Mouse (Mus musculus) thymus, postnatal 0 days (tissue): Measurements from ENCODE around the gene Foxn1. TPM values are rescaled to one million over a fixed set of nuclear protein-coding genes. Genes with fewer than 3 reads are reported as not detected.

Experiments
- DNase-seq: peaks from one replicate; pipeline ENCODE4 v3.0.0-alpha.2; 2015; ENCODE audit warnings: low spot score
- polyA plus RNA-seq: library from polyadenylated mRNA; unstranded; fragments of >200 nt; fragmentation: Nextera tagmentation; extraction: Ambion mirVana; gene quantifications from 2 replicates; pipeline ENCODE4 v1.2.1, GENCODE M21; 2015

Foxn1 gene
- polyA plus RNA-seq, 1 experiment from 2014 or later, result 22.4 TPM

DNA sequence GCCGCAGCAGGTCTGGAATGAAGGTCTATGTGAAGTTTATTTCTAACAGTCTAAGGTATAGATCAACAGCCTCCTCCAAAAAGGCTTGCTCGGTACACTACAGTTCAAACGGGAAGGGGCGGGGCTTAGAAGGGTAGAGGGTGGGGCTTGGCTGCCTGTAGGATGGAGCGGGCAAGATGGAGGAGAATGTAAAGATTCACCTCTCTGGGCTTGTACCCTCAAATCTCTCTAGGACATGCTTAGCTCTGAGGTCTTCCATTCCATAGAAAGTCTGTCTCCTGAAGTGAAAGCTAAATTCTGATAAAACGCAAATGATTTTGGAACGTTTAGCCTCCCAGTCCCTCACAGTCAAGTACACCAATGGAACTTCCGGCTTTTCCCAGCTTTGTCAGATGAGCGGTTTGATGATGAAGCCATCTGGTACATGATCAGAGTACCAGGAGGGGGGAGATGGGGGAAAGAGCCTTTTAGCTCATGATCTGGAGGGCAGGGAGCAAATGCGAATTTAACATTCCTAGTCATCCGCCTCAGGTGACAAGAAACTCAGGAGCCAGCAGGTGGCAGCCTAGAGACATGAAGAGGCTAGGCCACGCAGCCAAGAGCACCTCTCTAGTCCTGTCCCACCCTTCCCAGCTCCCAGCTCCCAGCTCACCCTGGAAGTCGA, 26.1 kb downstream of the Foxn1 start:
- peak; percentile 81 for DNase-seq

DNA sequence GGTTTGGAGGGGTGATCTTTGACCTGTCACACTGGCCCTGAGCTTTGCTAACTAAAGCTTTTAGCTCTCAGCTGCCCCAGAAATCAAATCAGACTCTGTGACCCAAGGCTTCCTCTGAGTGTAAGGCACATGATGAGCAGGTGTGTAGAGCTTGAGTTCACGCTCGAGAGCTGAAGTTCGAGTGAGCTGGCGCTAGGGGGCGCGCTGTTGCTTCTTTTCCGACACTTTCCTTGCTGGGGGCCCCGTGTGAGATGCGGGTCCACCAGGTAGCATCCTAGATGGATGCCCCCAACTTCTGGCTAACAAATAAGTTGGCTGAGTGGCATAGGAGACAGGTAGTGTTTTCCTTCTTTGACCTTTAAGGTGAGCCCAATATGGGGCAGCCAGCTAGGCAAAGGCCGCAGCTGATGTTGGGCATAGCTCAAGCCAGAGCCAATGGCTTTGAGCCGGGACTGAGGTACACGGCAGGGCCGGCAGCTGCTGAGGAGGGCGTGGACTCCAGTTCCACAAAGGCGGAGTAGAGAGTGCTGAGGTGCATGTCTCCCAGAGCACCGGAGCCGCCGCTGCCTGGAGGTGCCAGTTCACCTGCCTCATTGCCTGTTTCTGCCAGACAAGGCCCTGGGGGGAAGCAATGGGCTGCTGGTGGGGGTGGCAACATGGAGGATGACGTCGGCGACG, 27.9 kb downstream of the Foxn1 start:
- DNase-seq, result peak; percentile 69

DNA sequence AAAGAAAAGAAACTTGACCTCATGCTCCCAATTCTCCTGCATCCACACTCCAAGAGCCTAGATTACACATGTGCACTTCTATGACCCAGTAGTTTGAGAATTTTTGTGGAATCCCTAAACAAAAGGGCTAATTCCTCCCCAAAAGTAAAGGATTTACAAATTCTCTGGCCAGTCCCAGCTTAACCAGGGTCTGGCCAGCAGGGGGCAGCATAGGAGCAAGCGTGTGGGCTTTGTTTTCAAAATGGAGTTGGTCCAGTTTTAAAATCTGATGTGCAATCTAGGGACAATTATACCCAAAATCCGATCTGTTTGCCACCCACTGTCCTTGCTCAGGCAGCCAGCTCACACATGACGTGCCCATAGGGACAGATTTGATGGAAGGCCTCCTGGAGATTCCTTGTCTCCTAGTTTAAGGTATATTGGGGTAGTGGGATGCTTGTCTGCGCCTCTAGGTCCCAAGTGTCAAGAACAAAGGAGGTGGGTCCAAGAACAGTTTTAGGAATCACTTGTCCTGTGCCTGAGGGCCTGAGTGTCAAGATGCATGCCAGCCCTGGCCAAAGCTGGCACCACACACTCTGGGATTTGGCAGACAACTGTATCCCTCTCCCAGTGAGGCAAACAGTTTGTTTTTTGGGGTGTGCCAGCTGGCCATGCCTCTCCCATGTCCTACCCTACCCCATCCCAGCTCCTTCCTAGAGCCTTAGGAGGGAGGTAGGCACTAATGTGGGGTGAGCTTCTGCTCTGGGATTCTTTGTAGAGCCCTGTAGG, 30.7 kb downstream of the Foxn1 start:
- DNase-seq, result peak; percentile 65

DNA sequence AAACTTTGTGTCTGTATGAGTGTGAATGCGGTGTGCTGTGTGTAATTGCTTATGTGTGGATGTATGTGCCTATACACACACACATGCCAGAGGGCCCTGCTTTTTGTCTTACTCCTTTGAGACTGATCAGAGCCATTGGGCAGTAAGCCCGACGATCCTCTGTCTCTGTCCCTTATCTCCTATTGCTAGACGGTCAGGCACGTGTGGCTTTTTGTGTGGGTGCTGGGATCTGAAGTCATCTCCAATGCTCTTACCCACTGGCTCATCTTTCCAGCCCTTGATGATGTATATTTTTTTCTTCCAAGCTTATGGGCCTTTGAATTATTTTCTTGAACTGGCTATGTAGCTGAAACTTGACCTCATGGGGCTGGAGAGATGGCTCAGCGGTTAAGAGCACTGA, 31.5 kb downstream of the Foxn1 start:
- no peak for DNase-seq

DNA sequence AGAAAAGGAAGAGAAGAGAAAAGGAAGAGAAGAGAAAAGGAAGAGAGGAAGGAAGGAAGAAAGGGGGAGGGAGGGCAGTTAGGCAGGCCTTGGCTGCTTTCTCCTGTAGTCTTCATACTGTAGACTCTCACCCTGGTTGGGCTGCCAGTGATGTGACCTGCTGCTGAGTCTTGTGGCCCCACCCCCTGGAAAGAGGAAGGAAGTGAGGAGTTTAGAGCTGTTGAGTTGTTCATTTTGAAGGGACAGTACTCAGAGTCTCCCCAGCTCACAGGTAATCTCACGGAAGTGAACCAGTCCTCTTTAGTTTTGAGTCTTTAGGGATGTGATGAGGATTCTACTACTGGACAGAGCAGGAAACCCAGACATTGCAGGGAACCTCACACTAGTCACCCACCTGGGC, 33.3 kb downstream of the Foxn1 start:
- no peak for DNase-seq

DNA sequence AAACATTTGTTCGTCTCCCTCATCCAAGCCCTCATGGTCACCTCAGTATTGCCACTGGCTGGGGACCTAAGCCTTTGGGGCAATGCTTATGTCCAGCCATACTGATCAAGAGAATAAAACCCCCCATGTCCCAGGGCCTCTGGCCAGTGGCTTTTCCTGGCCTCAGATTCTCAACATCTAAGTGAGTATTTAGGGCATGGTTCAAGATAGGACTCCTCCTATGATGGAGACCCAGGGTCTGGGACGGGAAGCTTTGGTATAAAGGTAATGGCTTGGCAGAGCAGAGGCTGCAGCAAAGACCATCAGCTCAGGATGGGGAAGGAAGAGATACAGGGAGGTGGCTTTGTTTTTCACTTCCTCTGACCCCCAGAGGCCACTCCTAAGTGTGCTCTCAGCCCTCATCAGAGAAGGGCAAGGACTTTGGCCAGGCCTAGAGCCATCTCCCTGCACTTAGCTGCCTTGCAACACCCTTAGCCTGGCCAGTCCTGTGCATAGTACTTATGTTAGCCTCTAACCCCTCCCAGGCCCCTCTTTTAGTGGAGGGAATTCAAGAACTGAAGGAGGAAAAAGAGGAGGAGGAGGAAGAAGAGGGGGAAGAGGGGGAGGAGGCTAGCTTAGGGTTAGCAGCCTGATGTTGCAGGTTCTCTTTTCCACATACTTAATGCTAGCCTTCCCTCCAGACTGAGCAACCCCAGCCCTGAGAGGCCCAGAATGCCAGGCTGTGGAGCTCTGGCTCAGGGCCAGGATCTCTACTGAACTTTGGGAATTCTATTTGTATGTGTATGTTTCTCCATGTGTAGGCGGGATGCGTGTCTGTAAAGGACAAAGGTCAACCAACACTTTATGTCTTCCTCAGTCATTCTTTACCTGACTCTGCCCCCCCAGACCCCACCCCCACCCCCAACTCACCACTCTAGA, 36.7 kb downstream of the Foxn1 start:
- no peak for DNase-seq

DNA sequence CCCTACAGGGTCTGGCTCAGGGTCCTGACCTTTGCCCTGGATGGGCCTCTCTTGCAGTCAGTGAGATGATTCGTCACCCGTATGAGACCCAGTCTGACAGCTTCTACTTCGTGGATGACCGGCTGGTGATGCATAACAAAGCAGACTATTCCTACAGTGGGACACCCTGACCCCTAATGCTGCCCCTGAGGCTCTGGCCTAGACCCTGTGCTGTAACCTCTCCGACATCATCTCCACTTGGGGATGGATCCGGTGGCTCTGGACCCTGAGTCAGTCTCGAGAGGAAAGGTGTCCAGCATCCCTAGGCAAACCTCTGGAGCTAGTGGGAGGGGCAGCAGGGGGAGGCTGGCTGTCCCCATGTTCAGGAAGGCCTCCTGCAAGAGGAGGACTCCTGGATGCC, 37.9 kb downstream of the Foxn1 start:
- no peak for DNase-seq

DNA sequence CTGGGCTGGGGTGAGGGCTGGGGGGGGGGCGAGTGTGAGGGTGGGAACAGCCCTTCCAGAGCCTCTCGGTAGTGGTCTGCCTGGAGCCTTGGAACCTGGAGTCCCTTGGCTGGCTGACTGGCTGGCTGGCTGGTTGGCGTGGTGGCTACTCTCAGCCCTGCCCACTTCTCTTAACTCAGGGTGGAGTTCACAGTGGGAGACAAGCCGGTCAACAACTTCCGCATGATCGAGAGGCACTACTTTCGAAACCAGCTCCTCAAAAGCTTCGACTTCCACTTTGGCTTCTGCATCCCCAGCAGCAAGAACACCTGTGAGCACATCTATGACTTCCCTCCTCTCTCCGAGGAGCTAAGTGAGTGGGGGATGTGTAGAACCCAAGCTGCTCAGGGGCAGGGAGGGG, 38.5 kb downstream of the Foxn1 start:
- no peak for DNase-seq

DNA sequence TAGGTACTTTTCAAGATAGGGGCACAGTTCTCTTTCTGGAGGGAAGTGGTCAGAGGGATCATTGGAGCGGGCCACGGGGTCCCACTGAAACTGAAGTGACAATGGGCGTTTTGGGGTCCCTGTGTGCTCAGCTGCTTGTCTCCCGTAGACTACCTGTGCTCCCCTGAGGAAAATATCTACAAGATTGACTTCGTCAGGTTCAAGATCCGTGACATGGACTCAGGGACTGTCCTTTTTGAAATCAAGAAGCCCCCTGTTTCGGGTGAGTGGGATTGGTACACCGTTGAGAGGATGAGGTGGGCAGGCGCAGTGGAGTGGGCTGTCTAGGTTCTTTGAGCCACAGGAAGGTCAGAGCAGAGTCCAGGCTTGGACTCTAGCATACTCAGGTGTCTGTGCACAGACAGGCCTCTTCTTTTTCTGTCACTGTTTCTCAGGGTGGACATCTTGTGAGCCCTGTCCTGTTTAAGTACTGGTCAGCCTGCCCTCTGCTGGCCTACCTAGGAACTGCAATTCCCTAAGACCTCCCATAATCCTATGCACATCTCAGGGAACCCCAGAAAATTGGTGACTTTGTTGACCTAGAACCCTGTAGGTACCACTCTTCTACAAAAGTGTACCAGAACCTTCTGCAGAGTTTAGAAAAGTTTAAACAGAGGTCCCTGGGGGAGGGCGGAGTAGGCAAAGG, 39.1 kb downstream of the Foxn1 start:
- DNase-seq, result peak; percentile 73

DNA sequence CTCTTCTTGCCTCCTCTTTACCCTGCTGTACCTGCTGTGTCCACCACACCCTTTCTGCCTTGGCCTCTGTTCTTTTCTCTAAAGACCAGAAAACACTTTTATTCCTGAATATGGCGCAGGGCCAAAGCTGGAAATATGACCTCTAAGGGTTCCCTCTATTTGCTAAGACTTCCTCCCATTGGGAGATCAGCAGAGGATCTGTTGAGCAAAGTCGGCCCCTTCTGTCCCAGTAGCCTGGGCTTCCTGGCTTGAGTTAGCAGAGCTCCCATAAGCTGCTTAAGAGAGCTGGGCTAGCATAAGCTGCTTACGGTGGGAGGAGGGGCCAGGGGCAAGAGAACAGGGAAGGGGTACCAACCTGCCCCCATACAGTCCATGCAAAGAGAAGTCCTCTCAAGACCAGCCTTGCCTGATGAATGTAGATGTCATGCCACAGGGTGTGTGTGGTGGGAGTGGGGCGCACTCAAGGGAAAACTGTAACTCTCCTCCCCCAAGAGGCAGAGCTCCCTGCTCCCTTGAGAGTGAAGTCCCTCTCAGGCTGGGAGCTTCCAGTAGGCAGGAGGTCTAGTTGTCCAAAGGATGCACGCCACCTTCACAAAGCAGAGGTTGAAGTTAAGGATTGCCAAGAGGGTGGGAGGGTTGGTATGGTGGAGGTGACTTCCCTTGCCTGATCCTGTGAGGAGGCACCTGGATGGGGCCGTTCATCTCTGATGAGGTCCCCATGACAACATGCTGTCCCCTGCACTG, 39.9 kb downstream of the Foxn1 start:
- no peak for DNase-seq

DNA sequence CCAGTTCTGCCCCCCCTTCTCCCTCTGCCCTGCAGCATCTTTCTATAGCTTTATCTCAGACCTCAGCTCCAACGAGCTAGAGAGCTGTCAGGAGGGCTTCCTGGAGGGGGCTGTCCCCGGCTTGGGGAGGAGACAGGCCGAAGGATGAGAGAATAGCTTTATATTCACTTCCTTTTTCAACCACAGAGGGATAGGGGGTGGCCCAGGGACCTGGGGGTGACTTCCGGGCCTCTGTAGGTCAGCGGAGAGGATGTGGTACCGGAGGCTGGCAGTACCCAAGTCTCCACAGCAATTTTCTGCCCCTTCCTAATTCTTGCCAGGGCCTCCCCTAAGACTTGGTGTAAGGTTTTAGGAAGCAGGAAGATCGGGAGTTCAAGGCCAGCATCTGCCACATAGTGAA, 40.6 kb downstream of the Foxn1 start:
- DNase-seq, result peak; percentile 44

DNA sequence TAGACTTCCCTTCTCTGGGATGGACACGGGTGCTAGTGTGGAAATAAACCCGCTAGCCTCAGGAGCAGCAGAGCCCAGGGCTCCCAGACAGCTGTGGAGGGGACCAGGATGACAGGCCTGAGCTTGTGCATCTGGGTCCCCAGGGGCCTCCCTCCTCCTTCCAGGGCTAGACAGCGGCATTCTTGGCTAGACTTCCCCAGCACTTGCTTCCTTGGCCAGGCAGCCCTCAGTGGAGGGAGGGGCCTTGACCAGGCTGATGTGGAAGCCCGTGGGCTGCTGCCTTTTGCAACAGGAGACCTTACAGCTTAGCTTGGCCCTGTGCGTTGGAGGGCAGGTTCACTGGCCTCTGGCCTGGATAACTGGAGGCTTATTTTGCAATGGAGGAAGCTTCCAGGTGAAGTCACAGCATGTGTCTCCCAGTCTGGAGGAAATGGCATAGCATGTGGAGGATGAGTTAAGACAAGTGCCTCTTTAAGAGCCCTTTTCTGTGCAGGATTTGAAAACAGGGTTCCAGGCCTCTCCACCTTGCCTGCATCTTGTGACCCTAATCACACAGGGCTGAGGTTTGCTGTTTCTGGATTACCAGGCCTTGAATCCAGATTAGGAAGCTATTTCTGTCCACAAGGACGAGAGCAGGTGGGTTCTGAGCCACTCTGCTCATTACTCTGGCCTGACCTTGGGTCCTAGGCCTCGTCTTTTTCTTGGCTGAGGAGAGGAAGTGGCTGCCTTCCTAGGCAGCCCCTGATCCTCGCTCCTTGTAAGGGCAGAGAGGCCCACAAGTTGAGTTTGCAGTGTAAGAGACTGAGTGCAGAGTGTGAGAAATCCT, 41.3 kb downstream of the Foxn1 start:
- DNase-seq, result no peak

DNA sequence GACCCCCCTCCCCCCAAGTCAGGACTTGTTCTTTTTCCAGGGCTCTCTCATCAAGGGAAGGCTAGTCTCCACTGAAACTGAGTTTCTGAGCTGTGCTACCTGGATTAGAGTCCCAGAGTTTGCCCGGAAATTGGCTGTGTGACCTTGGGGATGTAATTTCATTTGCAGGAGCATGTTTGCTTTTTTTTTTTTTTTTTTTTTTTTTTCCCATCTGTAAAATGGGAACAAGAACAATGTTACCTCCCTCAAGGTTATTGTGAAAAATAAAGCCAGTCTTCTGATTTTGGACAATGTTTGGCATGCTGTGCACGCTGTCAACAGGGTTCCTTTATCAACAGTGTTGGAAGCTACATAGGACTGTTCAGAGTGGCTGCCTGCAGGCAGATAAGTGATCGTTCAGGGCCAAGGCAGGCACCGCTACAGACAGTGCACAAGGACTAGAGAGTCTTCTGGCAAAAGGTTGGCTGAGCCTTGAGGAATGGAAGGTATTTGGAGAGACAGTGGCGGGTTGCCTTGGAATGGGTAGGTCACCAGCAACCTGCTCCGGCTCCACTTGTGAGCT, 41.9 kb downstream of the Foxn1 start:
- DNase-seq, result no peak

DNA sequence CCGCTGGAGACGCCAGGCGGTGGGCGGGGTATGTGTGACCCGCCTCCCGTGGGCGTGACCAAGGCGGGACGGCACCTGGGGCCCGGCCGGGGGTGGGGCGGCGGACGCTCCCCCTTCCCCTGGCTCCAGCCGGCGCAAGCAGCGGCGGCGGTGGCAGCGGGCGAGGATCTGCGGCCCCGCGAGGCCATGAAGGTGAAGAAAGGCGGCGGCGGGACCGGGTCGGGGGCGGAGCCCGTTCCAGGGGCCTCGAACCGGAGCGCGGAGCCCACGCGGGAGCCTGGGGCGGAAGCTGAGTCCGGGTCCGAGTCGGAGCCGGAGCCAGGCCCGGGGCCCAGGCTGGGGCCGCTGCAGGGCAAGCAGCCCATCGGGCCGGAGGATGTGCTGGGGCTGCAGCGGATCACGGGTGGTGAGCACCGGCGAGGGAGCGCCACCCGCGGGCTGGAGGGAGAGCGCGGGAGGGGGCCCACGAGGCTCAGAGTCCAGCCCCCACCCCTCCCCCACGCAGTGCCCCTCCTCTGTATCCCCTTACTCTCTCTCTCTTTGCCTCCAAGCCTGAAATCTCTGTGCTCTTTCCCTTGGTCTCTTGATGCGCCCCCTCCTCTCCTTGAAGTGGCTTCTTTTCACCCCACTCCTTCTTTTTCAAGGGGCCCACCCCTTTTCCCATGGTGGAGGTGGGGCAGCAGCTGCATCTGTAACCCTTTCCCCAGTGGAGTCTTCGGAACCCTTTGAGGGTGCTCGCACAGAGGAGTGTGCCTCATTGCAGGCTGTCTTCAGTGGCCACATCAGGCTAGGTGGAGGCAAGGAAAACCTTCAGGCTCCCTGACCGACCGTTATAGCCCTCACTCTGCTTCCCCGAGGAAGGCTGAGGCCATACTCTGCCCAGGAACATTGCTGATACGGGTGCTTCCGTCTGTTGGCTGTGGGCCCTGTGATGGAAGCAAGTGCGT, 42.7 kb downstream of the Foxn1 start, which contains the start of gene Unc119:
Gene Unc119, plus strand, starts transcription at position 102 of the 947 bp plus-strand sequence.
- peak; percentile 73 for DNase-seq

DNA sequence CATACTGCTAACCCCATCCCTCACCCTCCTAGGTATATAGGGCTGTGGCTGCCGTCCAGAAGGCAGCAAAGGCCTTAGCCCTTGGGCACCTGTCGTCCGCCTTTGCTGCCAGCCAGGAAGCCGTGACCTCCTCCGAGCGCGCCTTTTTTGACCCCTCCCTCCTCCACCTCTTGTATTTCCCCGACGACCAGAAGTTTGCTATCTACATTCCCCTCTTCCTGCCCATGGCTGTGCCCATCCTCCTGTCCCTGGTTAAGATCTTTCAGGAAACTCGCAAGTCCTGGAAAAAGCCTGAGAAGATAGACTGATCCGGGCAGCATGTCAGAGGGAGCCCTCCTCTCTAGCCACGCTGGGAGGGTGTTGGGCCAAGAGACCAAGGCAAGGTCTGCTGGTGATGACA, 44.7 kb downstream of the Foxn1 start:
- no peak for DNase-seq

DNA sequence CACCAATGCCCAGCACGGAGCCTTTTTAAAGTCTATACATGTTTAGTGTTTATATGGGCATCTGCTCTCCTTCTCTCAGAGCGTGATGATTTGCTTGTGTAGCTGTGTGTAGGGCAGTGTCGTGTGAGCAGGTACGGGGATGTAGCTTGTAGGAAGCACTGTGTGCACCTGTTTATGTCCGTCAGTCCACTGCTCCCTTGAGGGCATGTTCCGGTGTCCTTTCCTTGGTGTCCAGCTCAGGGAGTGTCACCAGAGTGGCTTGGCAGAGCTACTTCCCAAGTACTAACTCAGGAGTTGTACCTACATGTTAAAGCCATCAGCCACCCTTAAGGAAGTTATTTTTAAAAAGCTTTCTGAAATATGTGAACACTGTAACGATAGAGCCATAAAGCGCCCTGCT, 49.3 kb downstream of the Foxn1 start:
- no peak for DNase-seq

DNA sequence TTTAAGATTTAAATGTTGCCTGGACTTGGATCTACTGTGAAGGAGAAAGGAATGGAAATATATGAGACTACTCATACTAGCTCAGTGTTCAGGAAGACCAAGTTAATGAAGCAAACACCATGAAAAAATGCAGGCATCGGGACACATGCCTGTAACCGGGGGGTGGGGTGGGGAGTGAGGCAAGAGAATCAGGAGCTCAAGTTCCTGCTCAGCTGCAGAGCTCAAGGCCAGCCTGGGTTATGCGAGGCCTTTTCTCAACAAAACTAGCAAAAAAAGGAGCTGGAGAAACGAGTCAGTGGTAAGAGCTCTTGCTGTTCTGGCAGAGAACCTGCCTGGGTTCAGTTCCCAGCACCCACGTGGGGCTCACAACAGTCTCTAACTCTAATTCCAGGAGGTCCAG, 52.4 kb downstream of the Foxn1 start:
- no peak for DNase-seq

DNA sequence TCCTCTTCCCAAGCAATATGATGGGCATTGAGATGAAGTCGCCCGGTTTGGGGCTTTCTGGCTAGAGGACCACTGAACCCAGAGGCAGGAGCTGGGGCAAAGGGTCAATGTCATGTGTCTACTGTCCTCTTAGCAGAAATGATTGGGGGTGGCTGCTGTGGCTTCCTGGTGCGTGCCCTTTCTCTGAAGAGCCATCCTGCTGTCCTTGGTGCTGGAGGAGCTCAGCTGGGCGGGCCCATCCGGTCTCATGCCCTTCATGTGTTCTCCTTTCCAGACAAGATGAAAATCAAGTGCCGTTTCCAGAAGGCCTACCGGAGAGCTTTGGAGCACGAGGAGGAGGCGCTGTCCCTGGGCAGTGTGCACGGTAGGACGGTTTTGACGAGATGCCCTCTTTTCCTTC, 53.7 kb downstream of the Foxn1 start:
- no peak for DNase-seq
